Mouse (Mus musculus) neural tube, embryonic 11.5 days (tissue): ENCODE data around the gene Ccdc27. TPM values are rescaled to one million over a fixed set of nuclear protein-coding genes. Genes with fewer than 3 reads are reported as not detected.

ENCODE experiments used
- ATAC-seq: fragments of 200-750 bp; cut with Nextera tagmentation; 2 replicates; pipeline ENCODE4 v1.8.0; 2017; ENCODE audit warnings: moderate number of reproducible peaks, mild to moderate bottlenecking, moderate TSS enrichment, moderate library complexity; ENCODE audit not compliant: insufficient read depth, low FRiP score, low TSS enrichment
- DNase-seq: peaks from one replicate; pipeline ENCODE4 v3.0.0-alpha.2; 2015; ENCODE audit warnings: low spot score
- H3K27ac ChIP-seq: fragments of 300-500 bp; sonication (generic); 2 replicates; pipeline ENCODE4 v1.5.1; 2014; ENCODE audit warnings: low read depth, mild to moderate bottlenecking, low read length
- H3K27me3 ChIP-seq: fragments of 300-500 bp; sonication (generic); 2 replicates; pipeline ENCODE4 v1.6.1; 2014; ENCODE audit warnings: mild to moderate bottlenecking, low read length, mixed read lengths; ENCODE audit not compliant: control insufficient read depth, insufficient read depth
- H3K36me3 ChIP-seq: fragments of 300-500 bp; sonication (generic); 2 replicates; pipeline ENCODE4 v1.6.1; 2014; ENCODE audit warnings: mild to moderate bottlenecking, low read length, moderate library complexity, mixed read lengths; ENCODE audit not compliant: control insufficient read depth, insufficient read depth
- H3K4me1 ChIP-seq: fragments of 300-500 bp; sonication (generic); 2 replicates; pipeline ENCODE4 v1.6.1; 2014; ENCODE audit warnings: low read length, mixed read lengths; ENCODE audit not compliant: control insufficient read depth, insufficient read depth
- H3K4me2 ChIP-seq: fragments of 300-500 bp; sonication (generic); 2 replicates; pipeline ENCODE4 v1.6.1; 2014; ENCODE audit warnings: low read depth, mild to moderate bottlenecking, moderate library complexity
- H3K4me3 ChIP-seq: fragments of 300-500 bp; sonication (generic); 2 replicates; pipeline ENCODE4 v1.5.1; 2014; ENCODE audit warnings: low read depth, low read length
- H3K9ac ChIP-seq: fragments of 300-500 bp; sonication (generic); 2 replicates; pipeline ENCODE4 v1.6.1; 2014; ENCODE audit warnings: mild to moderate bottlenecking, low read length
- H3K9me3 ChIP-seq: fragments of 300-500 bp; sonication (generic); 2 replicates; pipeline ENCODE4 v1.6.1; 2016; ENCODE audit warnings: low read length; ENCODE audit not compliant: control insufficient read depth
- WGBS: fragments of 180-500 bp; shearing (Covaris S2); extraction: QIAGEN DNeasy Blood & Tissue Kit; methylation state at CpG from one replicate; pipeline ENCODE4 v1.1.7; 2014; 5-methylcytosine and 5-hydroxymethylcytosine counted together
- polyA plus RNA-seq: library from polyadenylated mRNA; unstranded; fragments of >200 nt; fragmentation: Nextera tagmentation; extraction: Ambion mirVana; gene quantifications from 2 replicates; pipeline ENCODE4 v1.2.1, GENCODE M21; 2014

The Ccdc27 gene
- polyA plus RNA-seq, result not detected in 2 replicates

DNA sequence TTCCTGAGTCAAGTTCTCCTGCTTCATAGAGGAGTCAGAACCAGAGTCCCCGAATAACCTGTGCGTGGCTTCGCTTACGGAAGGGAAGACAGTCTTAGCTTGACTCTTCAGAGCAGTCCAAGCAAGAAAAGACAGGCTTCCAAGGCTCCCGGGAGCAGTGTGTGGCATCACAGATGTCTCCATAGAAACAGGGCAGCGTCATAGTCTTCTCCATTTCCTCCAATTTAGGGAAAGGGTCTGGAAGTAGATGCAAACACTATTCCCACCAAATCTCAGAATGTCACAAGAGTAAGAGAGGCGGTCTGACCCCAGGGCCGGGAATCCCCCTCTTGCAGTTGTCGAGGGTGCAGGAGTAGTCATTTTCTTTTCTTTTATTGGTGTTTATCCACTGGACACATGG lies at the start of gene Ccdc27:
Ccdc27 (minus strand) TSS at position 101 of the 400 bp plus-strand sequence.
- Histone ChIP-seq H3K9me3 (no peaks in the 10 kb centered on the region), H3K4me2 (no peak within 1 kb of the TSS), H3K4me3 (no peak within 1 kb of the TSS), H3K27me3 (no peaks in the 10 kb centered on the region), H3K9ac (no peak within 1 kb of the TSS), H3K27ac (no peak within 1 kb of the TSS), H3K4me1 (no peaks in the 10 kb centered on the region), H3K36me3 (no peaks in the 10 kb centered on the region)
- 85% methylated on average over 9 of the region's 9 CpGs for WGBS
- ATAC-seq (no peak), DNase-seq (no peak)

DNA sequence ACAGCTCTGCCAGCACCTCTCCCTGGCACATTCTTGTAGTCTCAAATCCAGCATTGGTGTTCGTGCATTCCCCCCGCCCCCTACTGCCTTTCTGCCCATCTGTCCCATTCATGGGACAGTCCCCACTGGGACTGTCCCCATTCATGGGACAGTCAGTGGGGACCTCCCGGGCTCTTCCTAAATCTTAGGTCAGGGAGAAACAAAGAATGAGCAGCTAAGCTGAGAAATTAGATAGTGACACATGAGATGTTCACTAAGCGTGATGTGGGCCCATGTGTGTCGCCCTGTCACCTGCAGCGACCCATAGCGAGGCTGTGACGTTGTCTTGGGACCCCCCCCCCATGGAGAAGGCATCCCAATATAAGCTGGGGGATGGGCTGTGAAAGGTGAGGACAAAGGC lies 48.9 kb upstream of the Ccdc27 start:
- H3K4me2 ChIP-seq, result no peak overlapping the region
- H3K4me3 ChIP-seq, result no peak overlapping the region
- no peak for ATAC-seq
- WGBS, result 72% methylated on average over 8 of the region's 8 CpGs
- H3K9ac ChIP-seq, result no peak overlapping the region
- H3K36me3 ChIP-seq, result no peaks in the 10 kb centered on the region
- no peak overlapping the region for H3K27ac ChIP-seq
- DNase-seq, result no peak
- no peaks in the 10 kb centered on the region for H3K9me3 ChIP-seq
- no peaks in the 10 kb centered on the region for H3K27me3 ChIP-seq
- H3K4me1 ChIP-seq, result no peaks in the 10 kb centered on the region

DNA sequence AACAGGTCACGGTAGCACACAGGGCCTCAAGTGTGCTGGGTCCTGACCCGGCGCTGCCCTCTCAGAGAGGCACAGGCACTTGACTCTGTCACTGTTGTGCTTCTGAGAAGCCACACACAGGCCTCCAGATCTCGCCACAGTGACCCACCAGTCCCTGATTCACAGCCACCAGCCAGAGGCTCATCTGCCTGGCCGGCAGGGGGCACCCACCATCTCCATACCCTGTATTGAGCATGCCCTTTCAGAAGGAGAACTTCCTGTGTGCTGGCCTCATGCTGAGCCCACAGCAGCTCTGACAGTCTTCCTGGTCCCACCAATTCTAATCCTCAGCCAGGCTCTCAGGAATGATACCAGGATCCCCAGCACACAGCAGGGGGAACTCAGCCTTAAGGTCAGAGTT lies 46.7 kb upstream of the Ccdc27 start:
- no peaks in the 10 kb centered on the region for H3K9me3 ChIP-seq
- 60% methylated on average over 5 of the region's 5 CpGs for WGBS
- ATAC-seq (no peak), DNase-seq (no peak)
- H3K4me2 ChIP-seq, result no peak overlapping the region
- H3K9ac ChIP-seq, result no peak overlapping the region
- no peaks in the 10 kb centered on the region for H3K4me1 ChIP-seq
- H3K4me3 ChIP-seq, result no peak overlapping the region
- no peaks in the 10 kb centered on the region for H3K27me3 ChIP-seq
- H3K36me3 ChIP-seq, result no peaks in the 10 kb centered on the region
- no peak overlapping the region for H3K27ac ChIP-seq

DNA sequence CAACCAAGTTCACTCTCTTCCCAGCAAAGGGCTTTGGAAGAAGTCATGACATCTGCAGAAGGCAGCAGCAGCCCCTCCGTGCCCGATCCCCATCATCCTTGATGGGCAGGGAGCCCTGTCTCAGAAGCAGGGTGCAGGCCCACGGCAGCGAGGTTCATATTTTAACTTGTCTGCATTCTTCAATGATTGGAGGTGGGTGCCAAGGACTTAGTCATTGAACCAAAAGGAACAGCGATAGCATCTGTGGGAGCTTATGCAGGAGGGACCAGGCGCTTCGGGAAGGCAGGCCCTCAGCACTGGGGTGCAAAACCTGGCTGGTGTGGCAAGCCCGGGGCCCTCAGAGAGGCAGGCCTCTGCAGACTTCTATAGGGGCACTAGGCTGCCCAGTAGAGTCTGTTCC lies 44.0 kb upstream of the Ccdc27 start:
- no peak for ATAC-seq
- H3K4me3 ChIP-seq, result no peak overlapping the region
- H3K36me3 ChIP-seq, result no peaks in the 10 kb centered on the region
- H3K9ac ChIP-seq, result no peak overlapping the region
- peaks cover 14% of the 10 kb centered on the region for H3K27me3 ChIP-seq
- H3K4me1 ChIP-seq, result no peaks in the 10 kb centered on the region
- H3K4me2 ChIP-seq, result no peak overlapping the region
- H3K27ac ChIP-seq, result no peak overlapping the region
- no peaks in the 10 kb centered on the region for H3K9me3 ChIP-seq
- WGBS, result 91% methylated on average over 8 of the region's 8 CpGs
- DNase-seq, result no peak

DNA sequence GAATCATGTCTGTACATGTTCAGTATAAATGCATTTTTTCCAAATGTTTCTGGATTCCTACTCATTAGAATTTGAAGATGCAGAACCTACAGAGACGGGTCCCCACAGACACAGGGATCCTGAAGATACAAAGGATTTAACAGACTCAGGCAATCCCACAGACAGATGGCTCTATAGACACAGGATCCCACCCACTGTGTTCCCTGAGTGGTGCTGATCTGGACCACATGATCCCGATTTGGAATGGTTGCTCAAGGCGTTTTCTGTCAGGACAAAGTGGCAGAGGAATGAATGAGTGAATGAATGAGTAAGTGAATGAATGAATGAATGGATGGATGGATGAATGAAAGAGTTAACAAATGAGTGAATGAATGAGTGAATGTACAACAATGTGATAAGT lies 43.4 kb upstream of the Ccdc27 start:
- Histone ChIP-seq H3K27ac (no peak overlapping the region), H3K27me3 (peaks cover 19% of the 10 kb centered on the region), H3K9me3 (no peaks in the 10 kb centered on the region), H3K36me3 (no peaks in the 10 kb centered on the region), H3K9ac (no peak overlapping the region), H3K4me2 (no peak overlapping the region), H3K4me3 (no peak overlapping the region), H3K4me1 (no peaks in the 10 kb centered on the region)
- DNase-seq (no peak), ATAC-seq (no peak)
- WGBS, result 73% methylated on average over 3 of the region's 3 CpGs

DNA sequence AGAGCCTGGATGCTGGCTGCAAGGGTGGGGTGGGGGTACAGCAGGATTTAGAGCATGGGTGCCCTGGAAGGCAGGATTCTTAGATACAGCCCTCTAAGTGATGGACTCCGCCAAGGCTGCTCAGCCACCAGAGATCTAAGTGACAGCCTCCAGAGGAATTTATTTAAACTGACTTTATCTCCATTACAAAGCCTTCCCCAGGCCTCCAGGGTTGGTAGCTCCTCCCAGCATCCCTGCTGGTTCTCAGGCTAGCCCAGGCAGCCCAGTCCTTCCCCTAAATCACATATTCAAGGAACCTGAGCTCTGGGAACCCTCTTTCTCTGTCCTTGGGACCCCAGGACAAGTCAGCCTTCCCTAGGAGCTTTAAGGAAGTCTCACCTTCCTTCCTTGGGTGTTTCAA lies 39.5 kb upstream of the Ccdc27 start:
- ATAC-seq (no peak), DNase-seq (no peak)
- H3K4me3 ChIP-seq, result no peak overlapping the region
- no peaks in the 10 kb centered on the region for H3K4me1 ChIP-seq
- H3K9ac ChIP-seq, result no peak overlapping the region
- no peaks in the 10 kb centered on the region for H3K36me3 ChIP-seq
- H3K4me2 ChIP-seq, result no peak overlapping the region
- 8% methylated on average over 1 of the region's 1 CpGs for WGBS
- H3K9me3 ChIP-seq, result no peaks in the 10 kb centered on the region
- peaks cover 24% of the 10 kb centered on the region for H3K27me3 ChIP-seq
- H3K27ac ChIP-seq, result no peak overlapping the region

DNA sequence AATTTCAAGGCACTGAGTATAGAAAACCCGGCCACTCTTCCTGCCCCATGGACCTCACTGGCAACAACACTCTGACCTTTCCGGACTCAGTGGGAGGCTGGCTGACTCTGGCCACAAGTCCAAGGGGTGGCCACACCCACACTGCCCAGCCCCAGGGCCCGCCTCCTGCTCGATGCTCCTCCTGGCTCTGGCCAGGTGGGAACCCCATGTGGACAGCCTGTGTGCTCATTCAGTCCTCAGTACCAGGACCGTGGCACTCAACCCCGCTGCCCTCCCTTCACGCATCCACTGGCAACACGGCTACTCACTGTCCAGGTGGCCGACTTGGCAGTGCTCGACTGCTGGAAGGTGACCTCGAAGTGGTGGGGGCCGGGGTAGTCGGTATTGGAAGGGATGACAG lies 38.5 kb upstream of the Ccdc27 start:
- Histone ChIP-seq H3K9me3 (no peaks in the 10 kb centered on the region), H3K27ac (no peak overlapping the region), H3K27me3 (peaks cover 24% of the 10 kb centered on the region), H3K4me2 (no peak overlapping the region), H3K4me1 (no peaks in the 10 kb centered on the region), H3K36me3 (no peaks in the 10 kb centered on the region), H3K9ac (no peak overlapping the region), H3K4me3 (no peak overlapping the region)
- DNase-seq (no peak), ATAC-seq (no peak)
- 2% methylated on average over 13 of the region's 13 CpGs for WGBS

DNA sequence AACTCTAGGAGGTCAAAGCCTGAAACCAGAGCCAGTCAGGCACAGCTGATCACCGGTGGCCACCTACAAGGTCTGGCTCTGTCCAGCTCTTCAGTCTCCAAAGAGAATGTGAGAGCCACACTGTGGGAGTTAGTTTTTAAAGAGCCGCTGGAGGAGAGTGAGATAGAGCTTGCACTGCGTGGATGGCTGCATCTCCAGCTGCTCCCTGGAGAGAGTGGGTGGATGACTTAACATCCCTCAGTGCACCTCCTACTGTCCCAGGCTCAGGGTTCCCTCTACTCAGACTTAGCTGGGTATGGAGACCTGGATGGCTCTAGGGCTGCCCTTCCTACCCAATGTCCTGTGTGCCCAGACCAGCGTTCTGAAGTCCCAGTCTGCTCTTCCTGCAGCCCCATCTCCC lies 37.7 kb upstream of the Ccdc27 start:
- Histone ChIP-seq H3K9ac (no peak overlapping the region), H3K36me3 (no peaks in the 10 kb centered on the region), H3K27ac (no peak overlapping the region), H3K27me3 (peaks cover 24% of the 10 kb centered on the region), H3K4me2 (no peak overlapping the region), H3K4me3 (no peak overlapping the region), H3K4me1 (no peaks in the 10 kb centered on the region), H3K9me3 (no peaks in the 10 kb centered on the region)
- DNase-seq (no peak), ATAC-seq (no peak)
- WGBS, result 58% methylated on average over 4 of the region's 4 CpGs

DNA sequence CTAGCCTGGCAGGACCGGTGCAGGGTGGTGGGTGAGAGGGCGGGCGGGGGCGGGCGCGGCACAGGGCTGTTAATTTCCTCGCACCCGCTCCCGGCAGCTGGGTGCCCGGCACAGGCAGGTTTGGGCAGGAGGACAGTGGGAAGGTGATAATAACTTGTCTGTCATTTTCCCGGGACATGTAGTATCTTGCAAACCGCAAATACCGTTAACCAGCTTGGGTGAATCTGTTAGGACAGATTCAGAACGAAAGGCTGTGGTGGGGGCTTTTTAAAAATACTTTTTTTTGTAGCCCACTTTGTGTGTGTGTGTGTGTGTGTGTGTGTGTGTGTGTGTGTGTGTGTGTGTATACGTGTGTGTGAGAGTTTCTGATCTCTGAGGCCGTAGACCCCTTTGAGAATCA lies 29.5 kb upstream of the Ccdc27 start:
- H3K27ac ChIP-seq, result no peak overlapping the region
- no peak for ATAC-seq
- no peak overlapping the region for H3K4me3 ChIP-seq
- H3K36me3 ChIP-seq, result no peaks in the 10 kb centered on the region
- H3K9me3 ChIP-seq, result no peaks in the 10 kb centered on the region
- DNase-seq, result no peak
- H3K27me3 ChIP-seq, result peaks cover 20% of the 10 kb centered on the region
- H3K9ac ChIP-seq, result no peak overlapping the region
- WGBS, result 16% methylated on average over 15 of the region's 16 CpGs
- H3K4me1 ChIP-seq, result no peaks in the 10 kb centered on the region
- no peak overlapping the region for H3K4me2 ChIP-seq
